Mouse (Mus musculus) lung, adult 2 months (tissue): Measurements from ENCODE around the gene Myo7a. TPM values are rescaled to one million over a fixed set of nuclear protein-coding genes. Genes with fewer than 3 reads are reported as not detected.

Experiments
- DNase-seq: peaks from one replicate; pipeline ENCODE4 v3.0.0; 2022
- H3K4me1 ChIP-seq: fragments of 200-500 bp; 2 replicates; pipeline ENCODE4 v1.6.1; 2011; ENCODE audit warnings: low read length; ENCODE audit not compliant: control insufficient read depth, insufficient read depth
- H3K4me3 ChIP-seq: fragments of 200-500 bp; replicated peaks from 2 replicates; pipeline ENCODE3; 2011; ENCODE audit warnings: low read depth, mild to moderate bottlenecking, control low read depth, low read length; ENCODE audit errors: extremely low read depth
- CTCF ChIP-seq: fragments of 200-500 bp; IDR thresholded peaks from 2 replicates; pipeline ENCODE4 v1.5.1; 2011; ENCODE audit warnings: mild to moderate bottlenecking, low read length, control low read depth; ENCODE audit not compliant: insufficient read depth
- POLR2A ChIP-seq: fragments of 200-500 bp; IDR thresholded peaks from 2 replicates; pipeline ENCODE4 v1.6.1; 2011; ENCODE audit warnings: low read depth, mild to moderate bottlenecking, control low read depth, low read length, borderline replicate concordance; ENCODE audit errors: extremely low read depth
- WGBS: fragments of 180-500 bp; shearing (Covaris S2); methylation state at CpG from one replicate; pipeline ENCODE4 v1.1.7; 2018; 5-methylcytosine and 5-hydroxymethylcytosine counted together
- polyA plus RNA-seq: library from polyadenylated mRNA; depleted of rRNA; stranded (reverse); fragments of >200 nt; gene quantifications from 2 replicates; pipeline ENCODE4 v1.2.3, GENCODE M21; 2012; rRNA removed

The Myo7a gene
- polyA plus RNA-seq, 1 experiment: 30.8 TPM

DNA sequence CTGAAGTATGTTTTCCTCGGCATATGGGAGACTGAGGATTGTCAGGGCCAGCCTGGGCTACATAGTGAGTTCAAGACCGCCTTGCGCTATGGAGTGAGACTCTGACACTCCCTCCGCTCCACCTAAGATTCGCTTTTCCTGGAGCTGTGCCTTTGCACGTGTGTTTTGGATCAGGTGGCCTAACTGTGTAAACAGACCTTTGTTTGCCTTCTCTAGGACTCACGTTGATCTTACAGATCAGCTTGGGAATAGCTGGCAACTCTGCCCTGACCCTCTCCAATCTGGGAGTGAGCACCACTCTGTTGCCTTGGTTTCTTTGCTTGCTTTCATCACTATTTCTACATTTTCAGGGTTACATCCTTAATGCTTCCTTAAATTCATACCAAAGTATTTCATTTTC is 116.7 kb downstream of the Myo7a start:
- no peak for TF ChIP-seq POLR2A
- TF ChIP-seq CTCF: no peak
- no peaks in the 10 kb centered on the region; the same call in 1 of the 2 replicates for H3K4me1 ChIP-seq
- no peak for DNase-seq
- no peak overlapping the region for H3K4me3 ChIP-seq
- WGBS: 62% methylated on average over 7 of the region's 7 CpGs

Other genes with a start within 250 kb of the Myo7a start
- not detected in 2 replicates for gene Gdpd4, start 199.6 kb downstream of the Myo7a start, polyA plus RNA-seq
- gene Omp, start 26.0 kb upstream of the Myo7a start, polyA plus RNA-seq: 0.26 and 0.32 TPM in 2 replicates
- gene Capn5, start 58.8 kb upstream of the Myo7a start, polyA plus RNA-seq: 19.0 and 22.2 TPM in 2 replicates
- gene B3gnt6, start 80.0 kb upstream of the Myo7a start, polyA plus RNA-seq: 1.5 and 2.1 TPM in 2 replicates
- gene Acer3, start 201.7 kb upstream of the Myo7a start, polyA plus RNA-seq: 22.0 and 22.6 TPM in 2 replicates
- 22.0 and 29.3 TPM in 2 replicates for gene Tsku, start 241.8 kb upstream of the Myo7a start, polyA plus RNA-seq